Mouse (Mus musculus) MN1 (cell line): ENCODE measurements around the gene Slc27a2.
"Not testable (repeated sequence)": the region's sequence is repeated elsewhere in the genome, so short reads cannot be mapped to it uniquely, and the experiment has no call there.

Source experiments
- DNase-seq: peaks from one replicate; pipeline ENCODE4 v3.0.0-alpha.2; 2016; ENCODE audit warnings: low spot score

Gene Slc27a2

DNA sequence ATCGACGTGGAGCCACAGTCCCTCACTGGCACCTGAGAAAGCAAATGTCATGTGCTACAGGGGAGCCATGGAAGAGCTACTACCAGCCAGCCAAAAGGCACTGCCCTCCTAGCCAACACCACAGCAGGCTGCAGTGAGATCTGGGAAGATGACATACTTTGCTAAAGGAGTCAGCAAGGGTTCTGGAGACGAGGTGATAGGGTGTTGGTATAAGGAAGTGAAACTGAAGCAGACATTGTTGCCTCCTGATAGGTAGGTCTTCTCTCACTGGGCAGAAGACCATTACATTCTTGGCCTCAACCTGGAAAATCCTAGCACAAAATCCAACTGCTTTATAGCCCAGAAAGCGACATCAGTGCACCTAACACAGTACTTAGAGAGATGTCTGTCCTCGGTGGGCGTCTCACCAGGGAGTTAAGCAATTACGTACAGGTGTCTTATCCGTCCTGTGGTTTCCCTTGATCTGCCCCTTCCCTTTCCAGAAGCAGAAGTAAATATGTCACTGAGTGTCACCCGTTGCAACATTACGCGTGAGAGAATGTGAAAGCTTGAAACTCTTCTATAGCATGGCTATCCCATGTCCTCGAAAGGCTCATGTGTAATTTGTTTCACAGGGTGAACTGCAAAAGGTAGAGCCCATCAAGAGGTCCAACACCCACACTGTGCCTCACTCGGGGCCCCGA is 49.9 kb downstream of the Slc27a2 start:
- no peak for DNase-seq

DNA sequence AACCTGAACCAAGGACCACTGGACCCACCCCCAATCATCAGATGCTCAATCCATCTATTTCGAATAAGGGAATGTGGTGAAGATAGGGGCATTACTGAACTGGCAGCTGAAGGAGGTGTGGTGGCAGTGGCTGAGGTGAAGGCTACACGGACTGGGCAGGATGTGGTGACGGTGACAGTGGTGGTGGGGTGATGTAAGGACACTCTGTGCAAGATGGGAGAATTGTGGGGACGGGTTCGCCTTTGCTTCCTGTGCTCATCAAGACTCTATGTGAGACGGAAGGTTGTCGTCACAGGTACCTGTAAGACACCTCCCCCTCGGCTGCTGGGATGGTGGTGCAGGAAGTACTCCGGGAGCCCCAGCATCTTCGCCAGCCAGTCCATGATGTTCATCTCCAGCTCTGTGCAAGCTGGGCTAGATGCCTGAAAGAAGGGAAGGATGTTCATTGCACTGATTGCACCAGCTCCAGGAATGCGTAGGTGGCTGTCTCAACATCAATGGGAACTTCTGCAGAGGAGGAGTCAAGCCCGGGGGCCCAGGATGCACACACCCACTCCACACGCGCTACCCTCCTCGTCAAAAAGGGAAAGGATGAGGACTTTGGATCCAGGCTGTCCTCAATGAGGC is 54.0 kb downstream of the Slc27a2 start:
- no peak for DNase-seq

DNA sequence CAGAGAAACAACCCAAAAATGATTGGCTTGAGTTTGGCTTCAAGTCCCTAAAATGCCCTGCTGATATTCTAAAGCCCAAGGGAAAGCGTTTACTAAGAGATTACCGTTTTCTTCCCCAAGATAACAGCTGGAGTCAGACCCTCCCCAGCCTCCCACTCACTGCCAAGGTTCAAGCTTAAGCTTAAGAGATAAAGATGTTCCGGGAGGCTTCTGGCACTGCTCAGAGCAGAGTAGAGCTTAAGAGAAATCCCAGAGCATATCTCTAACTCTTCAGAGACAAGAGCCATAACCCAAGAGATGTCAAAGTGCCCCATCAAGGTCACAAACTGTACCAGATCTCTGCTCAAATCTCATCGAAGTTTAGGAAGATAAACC is 54.5 kb downstream of the Slc27a2 start:
- no peak for DNase-seq

DNA sequence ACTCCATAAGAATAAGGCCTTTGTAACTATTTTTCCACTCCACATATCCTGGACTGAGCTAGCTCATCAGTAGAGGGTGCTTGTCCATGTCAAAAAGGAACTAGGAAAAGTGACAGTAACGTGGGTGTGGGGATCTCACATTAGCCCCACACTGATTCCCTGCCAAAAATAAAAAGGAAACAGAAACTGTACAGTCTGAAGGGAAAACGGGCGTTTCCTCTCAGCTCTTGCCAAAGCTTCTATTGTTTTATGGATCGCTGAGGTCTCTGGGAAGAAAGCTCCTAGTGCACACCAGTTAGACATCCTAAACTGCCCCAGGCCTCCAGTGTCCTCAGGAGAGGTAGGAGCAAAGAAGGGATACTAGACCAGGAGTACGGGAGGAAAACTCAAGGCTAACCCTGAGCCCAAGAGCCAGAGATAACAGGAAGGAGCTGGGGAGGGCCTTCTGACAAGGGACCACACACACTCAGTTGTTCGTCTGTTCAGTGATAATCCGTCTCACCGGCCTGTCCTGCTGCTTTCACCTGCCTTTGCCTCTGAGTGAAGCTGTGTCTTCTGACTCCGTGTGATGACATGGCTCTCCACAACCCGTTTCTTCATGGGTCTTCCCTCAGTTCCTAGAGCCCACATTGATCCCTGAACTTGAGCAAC is 55.5 kb downstream of the Slc27a2 start:
- DNase-seq = no peak

DNA sequence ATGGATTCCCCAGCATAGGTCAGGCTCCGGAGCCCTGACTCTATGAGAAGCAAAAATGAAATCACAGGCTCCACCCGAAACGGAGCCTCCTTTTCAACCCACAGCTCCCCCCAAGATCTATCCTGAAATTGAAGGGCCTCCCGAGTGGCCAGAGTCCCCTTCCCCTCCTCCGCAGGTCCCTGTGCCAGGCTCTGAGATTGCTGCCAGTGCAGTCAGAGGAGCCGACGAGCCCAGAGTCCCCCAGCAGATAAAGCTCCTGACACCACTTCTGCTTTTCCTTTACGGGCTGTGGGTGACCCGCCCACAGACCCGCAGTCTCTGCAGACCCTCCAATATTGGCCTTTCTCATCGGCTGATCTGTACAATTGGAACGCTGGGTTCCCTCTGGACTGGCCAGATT is 57.4 kb downstream of the Slc27a2 start:
- DNase-seq = not testable (repeated sequence)

DNA sequence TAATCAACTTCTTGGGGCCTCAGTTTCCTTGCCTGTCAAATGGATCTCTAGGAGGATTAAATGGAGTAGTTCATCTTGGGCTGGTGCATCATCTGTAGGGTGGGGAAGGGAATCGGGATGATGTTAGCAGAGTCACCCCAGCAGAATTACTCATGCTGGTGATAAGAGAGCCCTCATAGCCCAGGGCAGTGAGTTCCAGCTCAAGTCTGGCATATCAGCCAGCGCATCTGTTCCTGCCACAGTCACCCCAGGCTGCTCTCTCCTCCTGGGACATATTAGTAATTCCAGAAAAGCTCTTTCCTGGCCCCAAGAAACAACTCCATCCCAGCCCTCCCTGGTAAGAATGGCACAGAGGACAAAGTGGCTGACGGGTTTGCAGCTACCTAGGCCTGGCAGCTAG is 63.1 kb downstream of the Slc27a2 start:
- DNase-seq = no peak

DNA sequence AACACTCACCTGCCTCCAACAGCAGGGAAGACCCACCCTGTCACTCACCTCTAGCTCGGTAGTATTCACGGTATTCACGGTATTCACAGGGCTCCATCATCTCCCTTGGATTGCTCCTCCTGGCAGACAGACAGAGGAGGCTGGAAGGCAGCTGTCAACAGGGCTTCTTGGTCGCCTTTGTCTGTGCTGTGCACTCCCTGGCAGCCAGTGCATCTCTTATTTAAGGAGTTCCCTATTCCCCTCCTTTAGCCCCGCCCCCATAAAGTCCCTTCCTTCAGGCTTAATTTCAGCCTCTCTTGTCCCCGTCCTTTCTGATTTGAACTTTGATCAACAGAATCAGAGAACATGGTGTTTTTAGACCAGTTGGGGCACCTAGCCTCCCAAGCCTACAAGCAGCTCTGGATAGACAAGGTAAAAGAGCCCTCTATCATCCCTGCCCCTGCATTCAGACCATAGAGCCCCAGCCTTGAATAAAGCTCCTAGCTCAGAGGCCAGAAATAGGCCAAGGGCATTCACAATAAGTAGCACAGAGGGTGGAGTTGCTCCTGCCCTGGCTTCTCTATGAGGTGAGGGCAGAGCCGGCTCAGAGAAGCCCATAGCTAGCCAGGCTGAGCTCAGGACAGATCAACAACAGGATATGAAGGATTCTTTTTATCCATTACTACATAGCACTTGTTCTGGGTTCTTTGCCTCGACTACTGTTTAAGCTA is 66.4 kb downstream of the Slc27a2 start:
- DNase-seq = no peak

DNA sequence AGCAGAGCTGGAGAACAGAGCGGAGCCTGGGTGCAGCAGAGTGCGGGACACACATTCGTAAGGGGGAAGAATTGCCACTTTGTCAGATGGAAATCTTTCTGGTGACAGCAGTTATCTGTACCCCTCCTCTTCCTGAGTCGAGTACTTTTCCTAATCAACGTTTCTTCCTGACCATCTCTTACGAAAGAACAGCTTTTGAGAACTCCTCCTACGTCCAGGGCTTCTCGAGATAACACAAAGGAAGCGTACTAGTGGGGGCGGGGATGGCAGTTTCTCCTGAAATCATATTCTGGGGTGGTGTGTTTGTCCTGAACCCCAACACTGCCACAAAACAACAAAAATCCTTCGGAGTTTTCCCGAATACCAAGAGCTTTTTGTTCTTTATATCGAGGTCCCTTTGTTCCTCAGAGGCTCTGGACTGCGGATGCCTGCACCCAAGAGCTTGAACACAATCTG is 67.1 kb downstream of the Slc27a2 start, which contains the start of gene Hdc:
Gene Hdc, minus strand, starts transcription at position 51 of the 456 bp plus-strand sequence.
- DNase-seq = no peak

DNA sequence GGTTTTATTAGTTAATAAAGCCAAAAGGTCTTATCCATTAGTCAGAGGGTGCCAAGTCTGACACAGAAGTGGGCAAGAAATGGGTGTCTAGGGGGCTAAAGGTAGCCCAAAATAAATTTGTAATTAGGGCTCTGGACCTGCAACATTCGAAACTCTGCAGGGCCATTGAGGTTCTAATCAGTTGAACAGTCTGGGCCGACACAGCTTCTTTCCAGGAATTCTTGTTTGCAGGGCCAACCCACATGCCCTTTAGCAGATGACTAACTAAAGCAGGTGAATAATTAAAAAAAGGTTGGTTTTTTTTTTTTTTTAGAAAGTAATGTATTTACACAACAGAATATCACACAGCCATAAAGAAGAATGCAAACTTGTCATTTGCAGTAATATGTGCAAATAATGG is 70.2 kb downstream of the Slc27a2 start:
- no peak for DNase-seq

DNA sequence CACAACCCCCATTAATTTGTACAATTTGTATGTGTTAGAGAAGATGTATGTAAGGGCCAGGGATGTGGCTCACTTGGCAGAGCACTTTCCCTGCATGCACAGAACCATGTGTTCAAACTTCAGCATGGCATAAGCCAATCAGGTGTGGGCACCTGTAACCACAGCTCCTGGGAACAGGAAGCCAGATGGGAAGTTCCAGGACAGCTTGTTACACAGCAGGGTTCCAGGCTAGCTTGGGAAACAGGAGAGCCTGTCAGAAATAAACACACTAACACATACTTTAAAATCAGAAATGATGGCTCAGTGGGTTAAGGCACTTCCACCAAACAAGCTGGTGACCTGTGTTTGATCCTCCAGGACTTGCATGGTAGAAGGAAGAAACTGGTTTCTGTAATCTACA is 70.9 kb downstream of the Slc27a2 start:
- DNase-seq = no peak

DNA sequence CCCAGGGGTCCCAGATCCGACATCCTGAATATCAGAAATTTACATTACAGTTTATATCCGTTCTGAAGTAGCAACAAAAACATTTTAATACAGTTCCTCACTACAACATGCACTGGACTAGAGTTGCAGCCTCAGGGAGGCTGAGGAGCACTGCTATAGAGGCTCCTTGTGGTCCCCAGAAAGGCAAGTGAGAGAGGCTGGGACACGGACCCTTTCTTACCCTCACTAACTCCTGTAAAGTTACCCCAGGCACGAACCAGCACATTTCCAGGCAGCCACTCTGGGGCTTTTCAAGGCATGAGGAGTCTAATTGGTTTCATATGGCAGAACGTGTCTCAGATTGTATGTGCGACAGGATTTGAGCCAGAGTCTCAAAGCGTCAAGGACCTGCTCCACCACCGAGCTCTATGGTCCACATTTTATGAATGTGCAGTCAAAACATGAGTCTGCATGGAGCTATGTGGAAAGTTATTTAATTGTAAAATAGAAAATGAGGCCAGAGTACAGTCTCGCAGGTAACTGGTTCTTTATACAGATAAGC is 76.3 kb downstream of the Slc27a2 start:
- DNase-seq = no peak

DNA sequence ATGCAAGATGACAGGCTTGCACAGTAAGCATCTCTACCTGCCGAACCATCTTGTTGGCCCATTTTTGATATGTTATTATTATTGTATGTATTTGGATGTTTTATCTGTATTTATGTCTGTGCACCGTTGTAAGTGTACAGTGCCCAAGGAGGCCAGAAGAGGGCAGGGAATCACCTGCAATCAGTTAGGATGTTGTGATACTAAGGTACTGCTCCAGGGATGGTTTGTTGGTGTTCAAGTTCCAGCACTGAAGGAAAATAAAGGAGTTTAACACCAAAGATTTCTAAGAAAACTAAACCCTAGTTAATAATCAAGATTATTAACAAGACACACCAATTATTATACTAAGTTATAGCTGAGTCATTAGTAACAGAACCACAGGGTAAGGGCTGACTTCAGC is 81.0 kb downstream of the Slc27a2 start:
- DNase-seq = no peak

DNA sequence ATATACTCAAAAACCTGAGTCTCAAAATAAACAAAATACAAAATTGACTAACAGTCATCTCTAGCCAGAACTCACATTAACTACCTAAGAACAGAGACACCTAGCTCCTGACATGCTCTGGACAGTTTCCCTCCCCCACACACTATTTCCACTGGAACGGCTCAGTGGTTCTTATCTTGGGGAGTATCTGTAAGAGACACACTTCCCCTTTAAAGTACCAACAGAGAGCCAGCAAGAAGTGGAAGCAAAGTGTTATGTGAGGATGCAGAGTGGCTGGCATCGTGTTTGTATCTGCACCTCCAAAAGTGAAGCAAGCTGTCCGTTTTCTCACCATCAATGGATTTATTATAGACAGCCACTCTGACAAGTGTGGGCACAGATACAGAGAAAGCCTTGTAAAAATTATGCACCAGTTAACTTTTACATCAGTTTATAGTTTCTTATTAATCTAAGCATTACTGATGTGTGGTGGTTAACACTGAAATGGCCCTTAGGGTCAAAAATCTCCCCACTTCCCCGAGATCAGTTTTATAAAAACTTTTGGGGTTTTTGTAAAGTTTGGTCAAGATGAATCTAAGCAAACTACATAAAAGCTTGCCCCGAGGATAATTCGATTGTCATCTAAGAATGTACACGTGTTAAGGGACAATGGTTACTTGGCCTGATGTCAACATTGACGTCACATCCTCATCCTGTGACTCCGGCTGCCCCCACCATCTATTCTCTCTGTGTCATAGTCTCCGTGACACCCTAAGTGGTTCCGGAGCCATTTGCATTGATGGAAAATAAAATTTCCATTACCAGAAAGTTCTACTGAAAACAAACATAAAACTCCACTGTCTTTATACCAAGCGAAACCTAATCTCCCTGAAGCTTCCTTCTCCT is 84.0 kb downstream of the Slc27a2 start:
- no peak for DNase-seq
